Mouse (Mus musculus): Measurements from ENCODE around the gene Gm9195. TPM values are rescaled to one million over a fixed set of nuclear protein-coding genes. Genes with fewer than 3 reads are reported as not detected.

The Gm9195 gene
- polyA plus RNA-seq, 1 experiment: not detected

GRCm38 (mm10) chr14:72461591-72461990 is 30.0 kb downstream of the Gm9195 start:
- WGBS: 97% methylated on average over 1 of the region's 1 CpGs
- TF ChIP-seq CTCF (IDR thresholded peaks at IDR 0.05; ENCODE audit: insufficient read depth, low read depth, low read length) (no peak), POLR2A (IDR thresholded peaks at IDR 0.05; ENCODE audit: insufficient read depth, low read depth, low read length) (no peak)
- H3K4me1 ChIP-seq (ENCODE audit: control insufficient read depth, insufficient read depth, low read length): no peaks in the 10 kb centered on the region
- no peak overlapping the region for H3K27ac ChIP-seq (ENCODE audit: insufficient read depth, low read depth, low read length)
- no peak overlapping the region for H3K4me3 ChIP-seq (ENCODE audit: insufficient read depth, low read depth, low read length)

GRCm38 (mm10) chr14:72460291-72460690 is 31.3 kb downstream of the Gm9195 start:
- WGBS: 90% methylated on average over 2 of the region's 2 CpGs
- no peak overlapping the region for H3K27ac ChIP-seq (ENCODE audit: insufficient read depth, low read depth, low read length)
- no peak for TF ChIP-seq POLR2A (IDR thresholded peaks at IDR 0.05; ENCODE audit: insufficient read depth, low read depth, low read length)
- TF ChIP-seq CTCF (IDR thresholded peaks at IDR 0.05; ENCODE audit: insufficient read depth, low read depth, low read length): no peak
- H3K4me3 ChIP-seq (ENCODE audit: insufficient read depth, low read depth, low read length): no peak overlapping the region
- no peaks in the 10 kb centered on the region for H3K4me1 ChIP-seq (ENCODE audit: control insufficient read depth, insufficient read depth, low read length)

GRCm38 (mm10) chr14:72458930-72459329 is 32.7 kb downstream of the Gm9195 start:
- WGBS: 95% methylated on average over 1 of the region's 1 CpGs
- H3K27ac ChIP-seq (ENCODE audit: insufficient read depth, low read depth, low read length): no peak overlapping the region
- no peak overlapping the region for H3K4me3 ChIP-seq (ENCODE audit: insufficient read depth, low read depth, low read length)
- TF ChIP-seq POLR2A (IDR thresholded peaks at IDR 0.05; ENCODE audit: insufficient read depth, low read depth, low read length) (no peak), CTCF (IDR thresholded peaks at IDR 0.05; ENCODE audit: insufficient read depth, low read depth, low read length) (no peak)
- no peaks in the 10 kb centered on the region for H3K4me1 ChIP-seq (ENCODE audit: control insufficient read depth, insufficient read depth, low read length)

- Histone ChIP-seq H3K4me1 (ENCODE audit: control insufficient read depth, insufficient read depth, low read length) (peaks cover 5% of the 10 kb centered on the region), H3K27ac (ENCODE audit: insufficient read depth, low read depth, low read length) (no peak overlapping the region), H3K4me3 (ENCODE audit: insufficient read depth, low read depth, low read length) (no peak overlapping the region)
- WGBS: 71% methylated on average over 9 of the region's 9 CpGs
- TF ChIP-seq CTCF (IDR thresholded peaks at IDR 0.05; ENCODE audit: insufficient read depth, low read depth, low read length) (peak; percentile 35; the same call in 1 of the 2 replicates), POLR2A (IDR thresholded peaks at IDR 0.05; ENCODE audit: insufficient read depth, low read depth, low read length) (no peak)
Observed at GRCm38 (mm10) chr14:72447141-72448091, 44.2 kb downstream of the Gm9195 start.

- Histone ChIP-seq H3K4me3 (ENCODE audit: insufficient read depth, low read depth, low read length) (no peak overlapping the region), H3K27ac (ENCODE audit: insufficient read depth, low read depth, low read length) (no peak overlapping the region), H3K4me1 (ENCODE audit: control insufficient read depth, insufficient read depth, low read length) (no peaks in the 10 kb centered on the region)
- TF ChIP-seq POLR2A (IDR thresholded peaks at IDR 0.05; ENCODE audit: insufficient read depth, low read depth, low read length) (no peak), CTCF (IDR thresholded peaks at IDR 0.05; ENCODE audit: insufficient read depth, low read depth, low read length) (no peak)
- WGBS: 91% methylated on average over 11 of the region's 11 CpGs
Observed at GRCm38 (mm10) chr14:72442936-72443335, 48.7 kb downstream of the Gm9195 start.

- H3K4me3 ChIP-seq (ENCODE audit: insufficient read depth, low read depth, low read length): no peak overlapping the region
- no peaks in the 10 kb centered on the region for H3K4me1 ChIP-seq (ENCODE audit: control insufficient read depth, insufficient read depth, low read length)
- no peak overlapping the region for H3K27ac ChIP-seq (ENCODE audit: insufficient read depth, low read depth, low read length)
- 94% methylated on average over 7 of the region's 7 CpGs for WGBS
- no peak for TF ChIP-seq CTCF (IDR thresholded peaks at IDR 0.05; ENCODE audit: insufficient read depth, low read depth, low read length)
- TF ChIP-seq POLR2A (IDR thresholded peaks at IDR 0.05; ENCODE audit: insufficient read depth, low read depth, low read length): no peak
Observed at GRCm38 (mm10) chr14:72440929-72441328, 50.7 kb downstream of the Gm9195 start.

GRCm38 (mm10) chr14:72440436-72440835 is 51.2 kb downstream of the Gm9195 start:
- no peaks in the 10 kb centered on the region for H3K4me1 ChIP-seq (ENCODE audit: control insufficient read depth, insufficient read depth, low read length)
- H3K27ac ChIP-seq (ENCODE audit: insufficient read depth, low read depth, low read length): no peak overlapping the region
- no peak overlapping the region for H3K4me3 ChIP-seq (ENCODE audit: insufficient read depth, low read depth, low read length)
- TF ChIP-seq POLR2A (IDR thresholded peaks at IDR 0.05; ENCODE audit: insufficient read depth, low read depth, low read length): no peak
- TF ChIP-seq CTCF (IDR thresholded peaks at IDR 0.05; ENCODE audit: insufficient read depth, low read depth, low read length): no peak
- 94% methylated on average over 6 of the region's 6 CpGs for WGBS

- TF ChIP-seq CTCF (IDR thresholded peaks at IDR 0.05; ENCODE audit: insufficient read depth, low read depth, low read length): no peak
- no peak for TF ChIP-seq POLR2A (IDR thresholded peaks at IDR 0.05; ENCODE audit: insufficient read depth, low read depth, low read length)
Observed at GRCm38 (mm10) chr14:72438976-72439375, 52.7 kb downstream of the Gm9195 start.

GRCm38 (mm10) chr14:72389696-72390095 is 101.9 kb downstream of the Gm9195 start:
- Histone ChIP-seq H3K27ac (ENCODE audit: insufficient read depth, low read depth, low read length) (no peak overlapping the region), H3K4me3 (ENCODE audit: insufficient read depth, low read depth, low read length) (no peak overlapping the region), H3K4me1 (ENCODE audit: control insufficient read depth, insufficient read depth, low read length) (no peaks in the 10 kb centered on the region; the same call in 1 of the 2 replicates)
- WGBS: 63% methylated on average over 1 of the region's 1 CpGs
- TF ChIP-seq CTCF (IDR thresholded peaks at IDR 0.05; ENCODE audit: insufficient read depth, low read depth, low read length): no peak
- TF ChIP-seq POLR2A (IDR thresholded peaks at IDR 0.05; ENCODE audit: insufficient read depth, low read depth, low read length): no peak

More at GRCm38 (mm10) chr14:72438976-72439375, 52.7 kb downstream of the Gm9195 start:
- Histone ChIP-seq H3K4me1 (ENCODE audit: control insufficient read depth, insufficient read depth, low read length) (no peaks in the 10 kb centered on the region), H3K4me3 (ENCODE audit: insufficient read depth, low read depth, low read length) (no peak overlapping the region), H3K27ac (ENCODE audit: insufficient read depth, low read depth, low read length) (no peak overlapping the region)
- 69% methylated on average over 1 of the region's 1 CpGs for WGBS
